Mouse (Mus musculus) testis, adult 2 months (tissue): Measurements from ENCODE around the gene Rac2. TPM values are rescaled to one million over a fixed set of nuclear protein-coding genes. Genes with fewer than 3 reads are reported as not detected.

Source experiments
- H3K27ac ChIP-seq: fragments of 200-500 bp; 2 replicates; pipeline ENCODE4 v1.5.1; 2012; ENCODE audit warnings: low read depth, low read length; ENCODE audit not compliant: control insufficient read depth, insufficient read depth
- H3K27me3 ChIP-seq: fragments of 200-500 bp; 2 replicates; pipeline ENCODE4 v1.6.1; 2012; ENCODE audit warnings: mild to moderate bottlenecking, low read length, moderate library complexity; ENCODE audit not compliant: control insufficient read depth, insufficient read depth
- H3K36me3 ChIP-seq: fragments of 200-500 bp; 2 replicates; pipeline ENCODE4 v1.6.1; 2012; ENCODE audit warnings: mild to moderate bottlenecking, low read length; ENCODE audit not compliant: control insufficient read depth, insufficient read depth
- H3K4me1 ChIP-seq: fragments of 200-500 bp; 2 replicates; pipeline ENCODE4 v1.6.1; 2012; ENCODE audit warnings: low read length; ENCODE audit not compliant: control insufficient read depth, insufficient read depth
- H3K4me3 ChIP-seq: fragments of 200-500 bp; 2 replicates; pipeline ENCODE4 v1.5.1; 2012; ENCODE audit warnings: low read depth, mild to moderate bottlenecking, low read length, moderate library complexity, mixed read lengths; ENCODE audit not compliant: control insufficient read depth
- CTCF ChIP-seq: fragments of 200-500 bp; IDR thresholded peaks from 2 replicates; pipeline ENCODE4 v1.5.1; 2012; ENCODE audit warnings: low read depth, mild to moderate bottlenecking, inconsistent platforms, low read length, moderate library complexity; ENCODE audit not compliant: control insufficient read depth, insufficient read depth, insufficient replicate concordance
- POLR2A ChIP-seq: fragments of 200-500 bp; IDR thresholded peaks from 2 replicates; pipeline ENCODE4 v1.6.1; 2012; ENCODE audit warnings: low read depth, mild to moderate bottlenecking, inconsistent platforms, low read length, moderate library complexity; ENCODE audit not compliant: control insufficient read depth
- polyA plus RNA-seq: library from polyadenylated mRNA; depleted of rRNA; stranded (reverse); fragments of >200 nt; gene quantifications from 2 replicates; pipeline ENCODE4 v1.2.3, GENCODE M21; 2012

Gene Rac2
- polyA plus RNA-seq, 1 experiment, result 5.5 TPM

- Histone ChIP-seq H3K27ac (no peak overlapping the region), H3K4me1 (no peaks in the 10 kb centered on the region), H3K4me3 (no peak overlapping the region), H3K36me3 (no peaks in the 10 kb centered on the region), H3K27me3 (no peaks in the 10 kb centered on the region)
- TF ChIP-seq CTCF, result no peak
- no peak for TF ChIP-seq POLR2A
Measured at GRCm38 (mm10) chr15:78604255-78604654, 31.7 kb upstream of the Rac2 start.

- Histone ChIP-seq H3K27ac (no peak overlapping the region), H3K36me3 (no peaks in the 10 kb centered on the region), H3K4me3 (no peak overlapping the region), H3K27me3 (no peaks in the 10 kb centered on the region), H3K4me1 (peaks cover 3% of the 10 kb centered on the region)
- no peak for TF ChIP-seq CTCF
- TF ChIP-seq POLR2A, result no peak
Measured at GRCm38 (mm10) chr15:78601180-78601579, 28.6 kb upstream of the Rac2 start.

- Histone ChIP-seq H3K27ac (no peak overlapping the region), H3K4me1 (peaks cover 3% of the 10 kb centered on the region), H3K27me3 (no peaks in the 10 kb centered on the region), H3K4me3 (no peak overlapping the region), H3K36me3 (no peaks in the 10 kb centered on the region)
- TF ChIP-seq POLR2A (no peak), CTCF (no peak)
Measured at GRCm38 (mm10) chr15:78599529-78600193, 27.1 kb upstream of the Rac2 start.

GRCm38 (mm10) chr15:78599124-78599523 lies 26.5 kb upstream of the Rac2 start:
- H3K36me3 ChIP-seq, result no peaks in the 10 kb centered on the region
- H3K27ac ChIP-seq, result no peak overlapping the region
- H3K4me3 ChIP-seq, result no peak overlapping the region
- no peaks in the 10 kb centered on the region for H3K27me3 ChIP-seq
- no peak for TF ChIP-seq CTCF
- no peak for TF ChIP-seq POLR2A
- peaks cover 3% of the 10 kb centered on the region for H3K4me1 ChIP-seq

GRCm38 (mm10) chr15:78597729-78598128 lies 25.1 kb upstream of the Rac2 start:
- Histone ChIP-seq H3K4me3 (no peak overlapping the region), H3K27me3 (no peaks in the 10 kb centered on the region), H3K27ac (no peak overlapping the region), H3K36me3 (no peaks in the 10 kb centered on the region), H3K4me1 (peaks cover 3% of the 10 kb centered on the region)
- TF ChIP-seq POLR2A, result no peak
- TF ChIP-seq CTCF, result no peak

- no peak within 1 kb of the TSS for H3K4me3 ChIP-seq
- no peaks in the 10 kb centered on the region for H3K27me3 ChIP-seq
- H3K36me3 ChIP-seq, result no peaks in the 10 kb centered on the region
- H3K4me1 ChIP-seq, result peaks cover 5% of the 10 kb centered on the region
- TF ChIP-seq CTCF (no peak), POLR2A (no peak)
- H3K27ac ChIP-seq, result no peak within 1 kb of the TSS
Measured at GRCm38 (mm10) chr15:78596914-78597313, 24.3 kb upstream of the Rac2 start, which contains the start of gene Cyth4. Gene Cyth4, plus strand, starts transcription at chr15:78597047.

GRCm38 (mm10) chr15:78596504-78596903 lies 23.9 kb upstream of the Rac2 start:
- TF ChIP-seq CTCF (no peak), POLR2A (no peak)
- Histone ChIP-seq H3K4me1 (peaks cover 9% of the 10 kb centered on the region), H3K27me3 (no peaks in the 10 kb centered on the region), H3K36me3 (no peaks in the 10 kb centered on the region), H3K4me3 (no peak overlapping the region), H3K27ac (no peak overlapping the region)
